In the genomic region with DNA sequence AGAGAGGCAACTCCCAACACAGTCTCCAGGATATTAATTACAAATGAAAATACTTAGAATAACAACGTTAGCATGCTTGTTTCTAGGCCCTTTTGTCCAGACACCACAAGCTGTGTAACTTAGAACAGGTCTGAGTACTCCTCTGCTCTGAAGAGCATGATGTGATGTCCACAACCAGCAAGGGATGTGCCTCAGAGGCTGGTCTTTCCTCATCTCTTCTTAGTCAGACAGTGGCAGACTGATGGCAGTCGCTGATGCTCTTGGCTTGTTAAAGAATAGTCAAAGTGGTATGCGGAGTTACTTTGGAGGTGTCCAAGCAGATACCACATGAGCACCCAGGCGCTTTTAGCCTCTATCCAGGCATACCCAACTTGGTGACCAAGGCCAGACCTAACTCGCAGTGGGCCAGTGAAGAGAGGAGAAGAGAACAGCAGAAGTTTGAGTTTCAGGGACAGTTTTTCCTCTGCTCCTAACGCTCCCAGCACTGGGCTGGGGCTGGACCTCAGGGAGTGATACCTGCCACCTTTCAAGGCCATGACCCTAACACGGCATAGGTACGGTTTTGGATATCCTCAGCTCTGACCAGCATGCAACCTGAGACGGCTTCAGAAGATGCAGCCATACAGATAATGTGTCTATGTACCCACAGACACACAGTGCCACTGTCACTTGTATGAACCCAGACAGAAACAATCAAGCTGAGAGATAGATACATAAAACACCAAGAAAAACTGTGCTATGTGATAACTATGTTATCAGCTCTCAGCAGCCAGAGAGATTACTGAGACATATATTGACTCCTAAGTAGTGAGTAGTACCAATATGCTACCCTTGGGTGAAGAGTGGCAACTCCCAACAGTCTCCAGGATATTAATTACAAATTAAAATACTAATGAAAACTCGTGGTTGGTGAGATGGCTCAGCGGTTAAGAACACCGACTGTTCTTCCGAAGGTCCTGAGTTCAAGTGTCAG, we compare ENCODE assay signal across 11 mouse cellular contexts. TPM values are rescaled to one million over a fixed set of nuclear protein-coding genes. Genes with fewer than 3 reads are reported as not detected.
DNase-seq lines count a peak whose midpoint lies in the region; ATAC-seq lines count a peak whose summit lies in the region.
"Had no signal": no experiment of that assay in that cellular context is flagged by ENCODE, and none has a peak within 500 bp of the region (broad histone marks: within the 10 kb centered on the region; RNA-seq: fewer than 3 reads in every experiment).

No protein-coding gene starts in this region.

- intact Hi-C loops in heart, postnatal 36 days (cut with DNase I) = loop anchor here (2.0 kb wide), 1 partner anchor 43 kb away; a partner anchor contains a TSS
- intact Hi-C loops in left cerebral cortex, postnatal 25 days (cut with DNase I) = loop anchor here (1.0 to 10.0 kb wide), 4 partner anchors 87 to 641 kb away; a partner anchor contains a TSS

- H3K4me3 ChIP-seq in heart, embryonic 13.5 days = peak overlapping the region; percentile 88; the same call in 1 of the 2 replicates
- no peak overlapping the region for H3K4me3 ChIP-seq in midbrain, embryonic 12.5 days
- no peak overlapping the region for H3K4me3 ChIP-seq in midbrain, embryonic 11.5 days (ENCODE audit: low read depth, low read length)
- H3K4me3 ChIP-seq in limb, embryonic 12.5 days (replicated peaks) = no peak overlapping the region

- H3K4me1 ChIP-seq in heart, embryonic 13.5 days = peaks cover 31% of the 10 kb centered on the region
- H3K4me1 ChIP-seq in midbrain, embryonic 12.5 days = peaks cover 21% of the 10 kb centered on the region
- peaks cover 13% of the 10 kb centered on the region for H3K4me1 ChIP-seq in midbrain, embryonic 11.5 days (ENCODE audit: control insufficient read depth, insufficient read depth, low read length)
- H3K4me1 ChIP-seq in limb, embryonic 12.5 days (replicated peaks) = peaks cover 21% of the 10 kb centered on the region

- DNase-seq in heart, postnatal 36 days = no peak
- DNase-seq in midbrain, embryonic 11.5 days (ENCODE audit: low spot score, missing footprints) = no peak
- DNase-seq in naive thymus-derived CD4-positive, alpha-beta T cell, adult 2 months (ENCODE audit: low read depth) = peak; percentile 41
- no peak for DNase-seq in right cerebral cortex, adult 18-20 months
- DNase-seq in left cerebral cortex, postnatal 25 days (ENCODE audit: low spot score in 2 of 2) = no peak
- DNase-seq: gastrocnemius, postnatal 10 days; right cerebral cortex, postnatal 4 days; thymus, postnatal 36 days had no signal

- H3K36me3 ChIP-seq in heart, embryonic 13.5 days = no peaks in the 10 kb centered on the region
- no peaks in the 10 kb centered on the region for H3K36me3 ChIP-seq in midbrain, embryonic 12.5 days
- H3K36me3 ChIP-seq in midbrain, embryonic 11.5 days (ENCODE audit: control insufficient read depth, insufficient read depth, low read length) = no peaks in the 10 kb centered on the region
- no peaks in the 10 kb centered on the region for H3K36me3 ChIP-seq in limb, embryonic 12.5 days

- peak overlapping the region; percentile 95; the same call in 1 of the 2 replicates for H3K9ac ChIP-seq in heart, embryonic 13.5 days
- H3K9ac ChIP-seq in midbrain, embryonic 12.5 days (replicated peaks) = no peak overlapping the region
- H3K9ac ChIP-seq in midbrain, embryonic 11.5 days (ENCODE audit: low read length) = no peak overlapping the region; the same call in 1 of the 2 replicates
- H3K9ac ChIP-seq in limb, embryonic 12.5 days (replicated peaks) = no peak overlapping the region

- peak overlapping the region; percentile 97; the same call in 1 of the 2 replicates for H3K4me2 ChIP-seq in heart, embryonic 13.5 days
- H3K4me2 ChIP-seq in midbrain, embryonic 12.5 days (replicated peaks) = peak overlapping the region; percentile 81
- no peak overlapping the region for H3K4me2 ChIP-seq in midbrain, embryonic 11.5 days
- H3K4me2 ChIP-seq in limb, embryonic 12.5 days = peak overlapping the region; percentile 87

- 79% methylated on average over 13 of the region's 13 CpGs for WGBS in heart, embryonic 13.5 days
- 88% methylated on average over 13 of the region's 13 CpGs for WGBS in midbrain, embryonic 12.5 days
- WGBS in midbrain, embryonic 11.5 days = 84% methylated on average over 13 of the region's 13 CpGs
- WGBS in limb, embryonic 12.5 days = 87% methylated on average over 13 of the region's 13 CpGs

- H3K27ac ChIP-seq in heart, embryonic 13.5 days (replicated peaks) = no peak overlapping the region
- H3K27ac ChIP-seq in midbrain, embryonic 12.5 days (replicated peaks) = no peak overlapping the region
- no peak overlapping the region for H3K27ac ChIP-seq in midbrain, embryonic 11.5 days (ENCODE audit: low read depth, low read length)
- no peak overlapping the region for H3K27ac ChIP-seq in limb, embryonic 12.5 days

- H3K9me3 ChIP-seq in heart, embryonic 13.5 days = no peaks in the 10 kb centered on the region
- H3K9me3 ChIP-seq in midbrain, embryonic 12.5 days = no peaks in the 10 kb centered on the region
- H3K9me3 ChIP-seq in midbrain, embryonic 11.5 days (ENCODE audit: control insufficient read depth, low read length) = no peaks in the 10 kb centered on the region
- no peaks in the 10 kb centered on the region for H3K9me3 ChIP-seq in limb, embryonic 12.5 days

- H3K27me3 ChIP-seq in heart, embryonic 13.5 days (replicated peaks) = no peaks in the 10 kb centered on the region
- H3K27me3 ChIP-seq in midbrain, embryonic 12.5 days = peaks cover 25% of the 10 kb centered on the region
- H3K27me3 ChIP-seq in midbrain, embryonic 11.5 days (ENCODE audit: control insufficient read depth, insufficient read depth, low read length) = no peaks in the 10 kb centered on the region
- H3K27me3 ChIP-seq in limb, embryonic 12.5 days = no peaks in the 10 kb centered on the region; the same call in 1 of the 2 replicates

- no peak for ATAC-seq in heart, embryonic 13.5 days (ENCODE audit: extremely low read depth, insufficient number of reproducible peaks, low FRiP score, low TSS enrichment)
- ATAC-seq in midbrain, embryonic 12.5 days (ENCODE audit: low FRiP score, low read depth) = no peak
- ATAC-seq in midbrain, embryonic 11.5 days (ENCODE audit: low FRiP score) = no peak
- no peak for ATAC-seq in limb, embryonic 12.5 days (ENCODE audit: insufficient number of reproducible peaks, insufficient read depth, low FRiP score, low TSS enrichment, low read depth)

RNA-seq across cellular contexts. Expression of a gene that starts 1.3 kb away (rescaled TPM):
- polyA plus RNA-seq in heart, embryonic 13.5 days (2015; fragmentation: Nextera tagmentation; extraction: Ambion mirVana) = 6.7 and 7.2 TPM in 2 replicates
- total RNA-seq in heart, postnatal 36 days (2021) = 1 to 10 TPM; 3.7 to 5.1 TPM
- polyA plus RNA-seq in midbrain, embryonic 12.5 days (2016; fragmentation: Nextera tagmentation; extraction: Ambion mirVana) = 11.1 and 11.3 TPM in 2 replicates
- 5.7 and 6.2 TPM in 2 replicates for polyA plus RNA-seq in midbrain, embryonic 11.5 days (2014; fragmentation: Nextera tagmentation; extraction: Ambion mirVana)
- polyA plus RNA-seq in limb, embryonic 12.5 days (2016; fragmentation: Nextera tagmentation; extraction: Ambion mirVana) = 27.5 and 30.6 TPM in 2 replicates
- total RNA-seq in left cerebral cortex, postnatal 25 days (2021) = 10 to 100 TPM; 15.5 to 16.1 TPM

RNA-seq across cellular contexts. Expression of a gene that starts 44.1 kb away (rescaled TPM):
- polyA plus RNA-seq in heart, embryonic 13.5 days (2015; fragmentation: Nextera tagmentation; extraction: Ambion mirVana) = 8.3 and 9.7 TPM in 2 replicates
- total RNA-seq in heart, postnatal 36 days (2021) = 1 to 10 TPM; 8.4 to 8.6 TPM
- polyA plus RNA-seq in midbrain, embryonic 12.5 days (2016; fragmentation: Nextera tagmentation; extraction: Ambion mirVana) = 9.5 and 9.7 TPM in 2 replicates
- 7.8 and 9.0 TPM in 2 replicates for polyA plus RNA-seq in midbrain, embryonic 11.5 days (2014; fragmentation: Nextera tagmentation; extraction: Ambion mirVana)
- 12.9 and 13.0 TPM in 2 replicates for polyA plus RNA-seq in limb, embryonic 12.5 days (2016; fragmentation: Nextera tagmentation; extraction: Ambion mirVana)
- 10 to 100 TPM; 24.4 to 25.9 TPM for total RNA-seq in left cerebral cortex, postnatal 25 days (2021)
